Mouse (Mus musculus) midbrain, embryonic 13.5 days (tissue): Measurements from ENCODE around the gene Pla2g4c. TPM values are rescaled to one million over a fixed set of nuclear protein-coding genes. Genes with fewer than 3 reads are reported as not detected.
"Not testable (repeated sequence)": the region's sequence is repeated elsewhere in the genome, so short reads cannot be mapped to it uniquely, and the experiment has no call there.

Experiments used
- ATAC-seq: fragments of 200-750 bp; cut with Nextera tagmentation; 2 replicates; pipeline ENCODE4 v1.8.0; 2017; ENCODE audit warnings: mild to moderate bottlenecking, moderate TSS enrichment, moderate library complexity
- H3K27ac ChIP-seq: fragments of 300-500 bp; sonication (generic); 2 replicates; pipeline ENCODE4 v1.5.1; 2015; ENCODE audit warnings: inconsistent platforms, mild to moderate bottlenecking, moderate library complexity
- H3K27me3 ChIP-seq: fragments of 300-500 bp; sonication (generic); 2 replicates; pipeline ENCODE4 v1.6.1; 2015; ENCODE audit warnings: mild to moderate bottlenecking, inconsistent platforms
- H3K36me3 ChIP-seq: fragments of 300-500 bp; sonication (generic); 2 replicates; pipeline ENCODE4 v1.6.1; 2015; ENCODE audit warnings: mild to moderate bottlenecking, inconsistent platforms
- H3K4me1 ChIP-seq: fragments of 300-500 bp; sonication (generic); replicated peaks from 2 replicates; pipeline ENCODE4 v1.6.1; 2015; ENCODE audit warnings: inconsistent platforms
- H3K4me2 ChIP-seq: fragments of 300-500 bp; sonication (generic); replicated peaks from 2 replicates; pipeline ENCODE4 v1.6.1; 2015; ENCODE audit warnings: moderate library complexity, mild to moderate bottlenecking, inconsistent platforms
- H3K4me3 ChIP-seq: fragments of 300-500 bp; sonication (generic); replicated peaks from 2 replicates; pipeline ENCODE4 v1.5.1; 2015; ENCODE audit warnings: mild to moderate bottlenecking, inconsistent platforms
- H3K9ac ChIP-seq: fragments of 300-500 bp; sonication (generic); replicated peaks from 2 replicates; pipeline ENCODE4 v1.6.1; 2015; ENCODE audit warnings: mild to moderate bottlenecking, inconsistent platforms
- H3K9me3 ChIP-seq: fragments of 300-500 bp; sonication (generic); 2 replicates; pipeline ENCODE4 v1.6.1; 2016; ENCODE audit warnings: mild to moderate bottlenecking, inconsistent platforms
- WGBS: fragments of 180-500 bp; shearing (Covaris S2); methylation state at CpG from one replicate; pipeline ENCODE4 v1.1.7; 2015; 5-methylcytosine and 5-hydroxymethylcytosine counted together
- polyA plus RNA-seq: library from polyadenylated mRNA; unstranded; fragments of >200 nt; fragmentation: Nextera tagmentation; extraction: Ambion mirVana; gene quantifications from 2 replicates; pipeline ENCODE4 v1.2.1, GENCODE M21; 2015

Pla2g4c gene
- polyA plus RNA-seq: 0.66 and 0.77 TPM in 2 replicates

- no peak within 1 kb of the TSS for H3K27ac ChIP-seq
- H3K4me3 ChIP-seq: no peak within 1 kb of the TSS
- no peaks in the 10 kb centered on the region for H3K9me3 ChIP-seq
- H3K27me3 ChIP-seq: no peaks in the 10 kb centered on the region
- no peaks in the 10 kb centered on the region for H3K4me1 ChIP-seq
- H3K36me3 ChIP-seq: no peaks in the 10 kb centered on the region
- no peak for ATAC-seq
- no peak within 1 kb of the TSS for H3K4me2 ChIP-seq
- 87% methylated on average over 2 of the region's 2 CpGs for WGBS
- H3K9ac ChIP-seq: no peak within 1 kb of the TSS
These were observed at the start of gene Pla2g4c for GRCm38 (mm10) chr7:13324316-13324715. TSS of gene Pla2g4c (plus strand) at chr7:13324655.

GRCm38 (mm10) chr7:13277081-13277480, 47.4 kb upstream of the Pla2g4c start, which contains the start of gene Lig1:
TSS of gene Lig1 (plus strand) at chr7:13277283.
- Histone ChIP-seq H3K27me3 (no peaks in the 10 kb centered on the region), H3K9me3 (no peaks in the 10 kb centered on the region), H3K4me3 (peak within 1 kb of the TSS; percentile 57), H3K9ac (peak within 1 kb of the TSS; percentile 69), H3K27ac (no peak within 1 kb of the TSS; the same call in 1 of the 2 replicates), H3K4me1 (peaks cover 10% of the 10 kb centered on the region), H3K4me2 (peak within 1 kb of the TSS; percentile 73), H3K36me3 (peaks cover 49% of the 10 kb centered on the region)
- WGBS: 96% methylated on average over 16 of the region's 16 CpGs
- ATAC-seq: no peak

GRCm38 (mm10) chr7:13277833-13278232, 46.6 kb upstream of the Pla2g4c start:
- Histone ChIP-seq H3K4me2 (peak overlapping the region; percentile 73), H3K27me3 (no peaks in the 10 kb centered on the region), H3K9me3 (no peaks in the 10 kb centered on the region), H3K36me3 (peaks cover 50% of the 10 kb centered on the region), H3K27ac (no peak overlapping the region), H3K4me3 (peak overlapping the region; percentile 57), H3K4me1 (peaks cover 10% of the 10 kb centered on the region), H3K9ac (peak overlapping the region; percentile 69)
- WGBS: 36% methylated on average over 2 of the region's 2 CpGs
- ATAC-seq: no peak; the same call in none of the 2 replicates

- no peaks in the 10 kb centered on the region for H3K9me3 ChIP-seq
- peaks cover 50% of the 10 kb centered on the region for H3K36me3 ChIP-seq
- no peaks in the 10 kb centered on the region for H3K27me3 ChIP-seq
- H3K4me3 ChIP-seq: peak within 1 kb of the TSS; percentile 57
- peak within 1 kb of the TSS; percentile 69 for H3K9ac ChIP-seq
- WGBS: under 1% methylated on average over 39 of the region's 39 CpGs
- peaks cover 10% of the 10 kb centered on the region for H3K4me1 ChIP-seq
- ATAC-seq: peak; percentile 97
- peak within 1 kb of the TSS; percentile 73 for H3K4me2 ChIP-seq
- H3K27ac ChIP-seq: peak within 1 kb of the TSS; percentile 85
These were observed 46.1 kb upstream of the Pla2g4c start, which contains the start of gene Zswim9 for GRCm38 (mm10) chr7:13278308-13278891. TSS of gene Zswim9 (minus strand) at chr7:13278721.

GRCm38 (mm10) chr7:13278957-13279356, 45.5 kb upstream of the Pla2g4c start:
- Histone ChIP-seq H3K4me2 (peak overlapping the region; percentile 73), H3K27ac (peak overlapping the region; percentile 85), H3K36me3 (peaks cover 45% of the 10 kb centered on the region), H3K4me3 (peak overlapping the region; percentile 57)
- not testable (repeated sequence) for H3K4me1 ChIP-seq, H3K9ac ChIP-seq, H3K27me3 ChIP-seq, H3K9me3 ChIP-seq
- WGBS: under 1% methylated on average over 15 of the region's 29 CpGs
- ATAC-seq: peak; percentile 73

- 50% methylated on average over 5 of the region's 5 CpGs for WGBS
- Histone ChIP-seq H3K27ac (no peak overlapping the region), H3K27me3 (no peaks in the 10 kb centered on the region), H3K9me3 (no peaks in the 10 kb centered on the region), H3K4me2 (no peak overlapping the region), H3K9ac (no peak overlapping the region), H3K4me3 (no peak overlapping the region), H3K4me1 (no peaks in the 10 kb centered on the region), H3K36me3 (peaks cover 79% of the 10 kb centered on the region)
- peak; percentile 70 for ATAC-seq
These were observed 35.8 kb upstream of the Pla2g4c start for GRCm38 (mm10) chr7:13288621-13289020.

- no peak for ATAC-seq
- Histone ChIP-seq H3K27me3 (no peaks in the 10 kb centered on the region), H3K9me3 (no peaks in the 10 kb centered on the region), H3K4me1 (no peaks in the 10 kb centered on the region), H3K36me3 (peaks cover 83% of the 10 kb centered on the region), H3K4me3 (no peak overlapping the region), H3K4me2 (no peak overlapping the region), H3K27ac (no peak overlapping the region), H3K9ac (no peak overlapping the region)
- WGBS: 95% methylated on average over 1 of the region's 1 CpGs
These were observed 34.3 kb upstream of the Pla2g4c start for GRCm38 (mm10) chr7:13290041-13290675.

GRCm38 (mm10) chr7:13291370-13291769, 33.1 kb upstream of the Pla2g4c start:
- no peak for ATAC-seq
- 92% methylated on average over 2 of the region's 2 CpGs for WGBS

GRCm38 (mm10) chr7:13293878-13294855, 30.3 kb upstream of the Pla2g4c start:
- ATAC-seq: no peak
- Histone ChIP-seq H3K4me2 (no peak overlapping the region), H3K36me3 (peaks cover 99% of the 10 kb centered on the region), H3K4me1 (no peaks in the 10 kb centered on the region), H3K9me3 (no peaks in the 10 kb centered on the region), H3K27me3 (no peaks in the 10 kb centered on the region), H3K27ac (no peak overlapping the region), H3K4me3 (no peak overlapping the region), H3K9ac (no peak overlapping the region)
- WGBS: 90% methylated on average over 11 of the region's 11 CpGs

More at GRCm38 (mm10) chr7:13291370-13291769, 33.1 kb upstream of the Pla2g4c start:
- H3K9ac ChIP-seq: no peak overlapping the region
- peaks cover 84% of the 10 kb centered on the region for H3K36me3 ChIP-seq
- H3K9me3 ChIP-seq: no peaks in the 10 kb centered on the region
- no peak overlapping the region for H3K4me3 ChIP-seq
- no peaks in the 10 kb centered on the region for H3K27me3 ChIP-seq
- H3K27ac ChIP-seq: no peak overlapping the region
- no peak overlapping the region for H3K4me2 ChIP-seq
- H3K4me1 ChIP-seq: no peaks in the 10 kb centered on the region

GRCm38 (mm10) chr7:13295256-13295655, 29.2 kb upstream of the Pla2g4c start:
- Histone ChIP-seq H3K4me1 (no peaks in the 10 kb centered on the region), H3K4me2 (no peak overlapping the region), H3K9ac (no peak overlapping the region), H3K4me3 (no peak overlapping the region), H3K27me3 (no peaks in the 10 kb centered on the region), H3K36me3 (peaks cover 99% of the 10 kb centered on the region), H3K27ac (no peak overlapping the region), H3K9me3 (no peaks in the 10 kb centered on the region)
- ATAC-seq: no peak
- WGBS: 90% methylated on average over 7 of the region's 7 CpGs

GRCm38 (mm10) chr7:13297636-13298035, 26.8 kb upstream of the Pla2g4c start:
- H3K27me3 ChIP-seq: no peaks in the 10 kb centered on the region
- H3K9ac ChIP-seq: no peak overlapping the region
- no peak overlapping the region for H3K27ac ChIP-seq
- WGBS: 89% methylated on average over 1 of the region's 1 CpGs
- H3K4me3 ChIP-seq: no peak overlapping the region
- no peaks in the 10 kb centered on the region for H3K4me1 ChIP-seq
- ATAC-seq: no peak
- peaks cover 99% of the 10 kb centered on the region for H3K36me3 ChIP-seq
- no peak overlapping the region for H3K4me2 ChIP-seq
- H3K9me3 ChIP-seq: no peaks in the 10 kb centered on the region

- H3K4me3 ChIP-seq: no peak overlapping the region
- H3K4me2 ChIP-seq: no peak overlapping the region
- peaks cover 100% of the 10 kb centered on the region for H3K36me3 ChIP-seq
- H3K9me3 ChIP-seq: no peaks in the 10 kb centered on the region
- ATAC-seq: no peak
- no peaks in the 10 kb centered on the region for H3K4me1 ChIP-seq
- H3K9ac ChIP-seq: no peak overlapping the region
- 94% methylated on average over 5 of the region's 5 CpGs for WGBS
- no peaks in the 10 kb centered on the region for H3K27me3 ChIP-seq
- H3K27ac ChIP-seq: no peak overlapping the region
These were observed 25.6 kb upstream of the Pla2g4c start for GRCm38 (mm10) chr7:13298821-13299220.
